Mouse (Mus musculus): ENCODE results near the gene Gpr19. TPM values are rescaled to one million over a fixed set of nuclear protein-coding genes. Genes with fewer than 3 reads are reported as not detected.

Gpr19 gene
- polyA plus RNA-seq, 1 experiment: 16.6 TPM

GRCm38 (mm10) chr6:134933207-134933558 lies 34.8 kb upstream of the Gpr19 start:
- Histone ChIP-seq H3K4me3 (replicated peaks; ENCODE audit: control insufficient read depth, low read depth, low read length) (no peak overlapping the region), H3K27ac (ENCODE audit: control insufficient read depth, insufficient read depth, low read depth, low read length, poor library complexity) (no peak overlapping the region), H3K4me1 (ENCODE audit: control insufficient read depth, insufficient read depth, low read length) (peaks cover 3% of the 10 kb centered on the region)
- WGBS: 4% methylated on average over 2 of the region's 2 CpGs
- TF ChIP-seq POLR2A (IDR thresholded peaks at IDR 0.05; ENCODE audit: borderline replicate concordance, control insufficient read depth, low read depth, low read length) (no peak), CTCF (IDR thresholded peaks at IDR 0.05; ENCODE audit: control insufficient read depth, insufficient read depth, low read length) (no peak)

- peaks cover 3% of the 10 kb centered on the region for H3K4me1 ChIP-seq (ENCODE audit: control insufficient read depth, insufficient read depth, low read length)
- no peak for TF ChIP-seq CTCF (IDR thresholded peaks at IDR 0.05; ENCODE audit: control insufficient read depth, insufficient read depth, low read length)
- WGBS: 7% methylated on average over 12 of the region's 12 CpGs
- H3K4me3 ChIP-seq (replicated peaks; ENCODE audit: control insufficient read depth, low read depth, low read length): peak overlapping the region; percentile 55
- no peak overlapping the region; the same call in 1 of the 2 replicates for H3K27ac ChIP-seq (ENCODE audit: control insufficient read depth, insufficient read depth, low read depth, low read length, poor library complexity)
Observed at GRCm38 (mm10) chr6:134932486-134933206, 34.3 kb upstream of the Gpr19 start.

- 51% methylated on average over 3 of the region's 3 CpGs for WGBS
- peak overlapping the region; percentile 46 for H3K4me3 ChIP-seq (replicated peaks; ENCODE audit: control insufficient read depth, low read depth, low read length)
- H3K4me1 ChIP-seq (ENCODE audit: control insufficient read depth, insufficient read depth, low read length): peaks cover 1% of the 10 kb centered on the region; the same call in 1 of the 2 replicates
- TF ChIP-seq CTCF (IDR thresholded peaks at IDR 0.05; ENCODE audit: control insufficient read depth, insufficient read depth, low read length) (no peak), POLR2A (IDR thresholded peaks at IDR 0.05; ENCODE audit: borderline replicate concordance, control insufficient read depth, low read depth, low read length) (no peak)
- no peak overlapping the region for H3K27ac ChIP-seq (ENCODE audit: control insufficient read depth, insufficient read depth, low read depth, low read length, poor library complexity)
Observed at GRCm38 (mm10) chr6:134931146-134931545, 32.8 kb upstream of the Gpr19 start.

GRCm38 (mm10) chr6:134930383-134930782 lies 32.0 kb upstream of the Gpr19 start:
- 53% methylated on average over 7 of the region's 7 CpGs for WGBS
- no peak for TF ChIP-seq POLR2A (IDR thresholded peaks at IDR 0.05; ENCODE audit: borderline replicate concordance, control insufficient read depth, low read depth, low read length)
- no peak for TF ChIP-seq CTCF (IDR thresholded peaks at IDR 0.05; ENCODE audit: control insufficient read depth, insufficient read depth, low read length)
- no peak overlapping the region; the same call in 1 of the 2 replicates for H3K27ac ChIP-seq (ENCODE audit: control insufficient read depth, insufficient read depth, low read depth, low read length, poor library complexity)
- peak overlapping the region; percentile 60 for H3K4me3 ChIP-seq (replicated peaks; ENCODE audit: control insufficient read depth, low read depth, low read length)
- H3K4me1 ChIP-seq (ENCODE audit: control insufficient read depth, insufficient read depth, low read length): peaks cover 1% of the 10 kb centered on the region; the same call in 1 of the 2 replicates

- Histone ChIP-seq H3K4me3 (replicated peaks; ENCODE audit: control insufficient read depth, low read depth, low read length) (peak overlapping the region; percentile 60), H3K4me1 (ENCODE audit: control insufficient read depth, insufficient read depth, low read length) (peaks cover 1% of the 10 kb centered on the region; the same call in 1 of the 2 replicates), H3K27ac (ENCODE audit: control insufficient read depth, insufficient read depth, low read depth, low read length, poor library complexity) (peak overlapping the region; percentile 45)
- WGBS: 10% methylated on average over 4 of the region's 4 CpGs
- no peak for TF ChIP-seq POLR2A (IDR thresholded peaks at IDR 0.05; ENCODE audit: borderline replicate concordance, control insufficient read depth, low read depth, low read length)
- TF ChIP-seq CTCF (IDR thresholded peaks at IDR 0.05; ENCODE audit: control insufficient read depth, insufficient read depth, low read length): no peak
Observed at GRCm38 (mm10) chr6:134929926-134930325, 31.5 kb upstream of the Gpr19 start.

GRCm38 (mm10) chr6:134928889-134929310 lies 30.5 kb upstream of the Gpr19 start:
- peaks cover 1% of the 10 kb centered on the region; the same call in 1 of the 2 replicates for H3K4me1 ChIP-seq (ENCODE audit: control insufficient read depth, insufficient read depth, low read length)
- WGBS: 0% methylated on average over 15 of the region's 15 CpGs
- TF ChIP-seq POLR2A (IDR thresholded peaks at IDR 0.05; ENCODE audit: borderline replicate concordance, control insufficient read depth, low read depth, low read length) (peak; percentile 77), CTCF (IDR thresholded peaks at IDR 0.05; ENCODE audit: control insufficient read depth, insufficient read depth, low read length) (no peak)
- H3K4me3 ChIP-seq (replicated peaks; ENCODE audit: control insufficient read depth, low read depth, low read length): peak overlapping the region; percentile 98
- H3K27ac ChIP-seq (ENCODE audit: control insufficient read depth, insufficient read depth, low read depth, low read length, poor library complexity): peak overlapping the region; percentile 91

- Histone ChIP-seq H3K4me3 (replicated peaks; ENCODE audit: control insufficient read depth, low read depth, low read length) (peak overlapping the region; percentile 64), H3K27ac (ENCODE audit: control insufficient read depth, insufficient read depth, low read depth, low read length, poor library complexity) (peak overlapping the region; percentile 93), H3K4me1 (ENCODE audit: control insufficient read depth, insufficient read depth, low read length) (peaks cover under 1% of the 10 kb centered on the region; the same call in 1 of the 2 replicates)
- under 1% methylated on average over 63 of the region's 63 CpGs for WGBS
- TF ChIP-seq POLR2A (IDR thresholded peaks at IDR 0.05; ENCODE audit: borderline replicate concordance, control insufficient read depth, low read depth, low read length) (peak; percentile 70), CTCF (IDR thresholded peaks at IDR 0.05; ENCODE audit: control insufficient read depth, insufficient read depth, low read length) (no peak)
Observed at GRCm38 (mm10) chr6:134928096-134928888, 29.9 kb upstream of the Gpr19 start.

GRCm38 (mm10) chr6:134927595-134928095 lies 29.3 kb upstream of the Gpr19 start:
- Histone ChIP-seq H3K27ac (ENCODE audit: control insufficient read depth, insufficient read depth, low read depth, low read length, poor library complexity) (peak overlapping the region; percentile 93), H3K4me1 (ENCODE audit: control insufficient read depth, insufficient read depth, low read length) (no peaks in the 10 kb centered on the region), H3K4me3 (replicated peaks; ENCODE audit: control insufficient read depth, low read depth, low read length) (peak overlapping the region; percentile 64)
- WGBS: under 1% methylated on average over 13 of the region's 13 CpGs
- TF ChIP-seq POLR2A (IDR thresholded peaks at IDR 0.05; ENCODE audit: borderline replicate concordance, control insufficient read depth, low read depth, low read length): no peak
- TF ChIP-seq CTCF (IDR thresholded peaks at IDR 0.05; ENCODE audit: control insufficient read depth, insufficient read depth, low read length): no peak

Data from bone marrow, adult 2 months (tissue).